Mouse (Mus musculus): Measurements from ENCODE around the gene Rapgef3. TPM values are rescaled to one million over a fixed set of nuclear protein-coding genes. Genes with fewer than 3 reads are reported as not detected.

The Rapgef3 gene
- polyA plus RNA-seq (2015; fragmentation: Nextera tagmentation; extraction: Ambion mirVana), result 1.5 and 1.9 TPM in 2 replicates

DNA sequence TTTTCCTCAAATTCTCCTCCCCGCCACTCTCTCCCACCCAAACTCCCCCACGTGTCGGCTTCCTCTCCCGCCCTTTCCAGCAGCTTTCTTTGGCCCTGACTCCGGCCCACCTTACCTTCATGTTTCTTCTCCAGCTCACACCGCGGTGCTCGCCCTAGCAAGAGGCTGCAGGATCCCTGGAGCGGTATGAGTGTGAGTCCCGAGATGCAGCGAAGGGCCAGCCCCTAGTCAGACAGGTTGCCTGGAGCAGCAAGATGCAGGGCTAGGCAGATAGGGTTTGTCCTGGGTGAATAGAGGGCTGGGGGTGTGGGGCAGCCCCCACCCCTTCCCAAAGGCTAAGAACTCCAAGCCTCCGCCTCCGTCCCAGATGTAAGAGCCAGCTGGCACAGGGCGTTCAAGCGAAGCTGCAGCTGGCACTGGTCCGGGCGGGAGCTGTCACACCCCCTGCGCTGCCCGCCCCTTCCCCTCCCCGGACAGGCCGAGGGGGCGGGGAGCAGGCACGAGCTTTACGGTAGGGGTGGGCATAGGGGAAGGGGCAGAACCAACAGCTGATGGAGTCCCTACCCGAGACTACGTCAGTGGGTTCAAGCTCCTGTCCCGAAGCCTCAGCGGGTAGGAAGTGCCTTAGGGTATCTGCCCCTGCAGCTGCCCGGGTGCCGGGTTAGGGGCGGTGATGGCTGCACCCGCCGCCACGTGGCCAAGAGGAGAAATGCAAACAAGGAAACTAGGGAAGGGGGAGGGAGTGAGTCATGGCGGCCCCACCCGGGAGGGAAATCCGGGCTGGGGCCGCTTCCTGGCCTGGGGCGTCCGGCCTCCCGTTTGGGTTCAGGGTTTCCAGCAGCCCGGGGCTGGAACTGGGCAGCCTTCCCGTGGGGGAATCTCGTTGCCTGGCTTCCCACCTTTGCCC, at the start of gene Rapgef3:
TSS of gene Rapgef3 (minus strand) at position 693 of the 907 bp plus-strand sequence.
- 1% methylated on average over 39 of the region's 44 CpGs for WGBS (ENCODE audit: insufficient replicate concordance)
- DNase-seq, result peak; percentile 82

DNA sequence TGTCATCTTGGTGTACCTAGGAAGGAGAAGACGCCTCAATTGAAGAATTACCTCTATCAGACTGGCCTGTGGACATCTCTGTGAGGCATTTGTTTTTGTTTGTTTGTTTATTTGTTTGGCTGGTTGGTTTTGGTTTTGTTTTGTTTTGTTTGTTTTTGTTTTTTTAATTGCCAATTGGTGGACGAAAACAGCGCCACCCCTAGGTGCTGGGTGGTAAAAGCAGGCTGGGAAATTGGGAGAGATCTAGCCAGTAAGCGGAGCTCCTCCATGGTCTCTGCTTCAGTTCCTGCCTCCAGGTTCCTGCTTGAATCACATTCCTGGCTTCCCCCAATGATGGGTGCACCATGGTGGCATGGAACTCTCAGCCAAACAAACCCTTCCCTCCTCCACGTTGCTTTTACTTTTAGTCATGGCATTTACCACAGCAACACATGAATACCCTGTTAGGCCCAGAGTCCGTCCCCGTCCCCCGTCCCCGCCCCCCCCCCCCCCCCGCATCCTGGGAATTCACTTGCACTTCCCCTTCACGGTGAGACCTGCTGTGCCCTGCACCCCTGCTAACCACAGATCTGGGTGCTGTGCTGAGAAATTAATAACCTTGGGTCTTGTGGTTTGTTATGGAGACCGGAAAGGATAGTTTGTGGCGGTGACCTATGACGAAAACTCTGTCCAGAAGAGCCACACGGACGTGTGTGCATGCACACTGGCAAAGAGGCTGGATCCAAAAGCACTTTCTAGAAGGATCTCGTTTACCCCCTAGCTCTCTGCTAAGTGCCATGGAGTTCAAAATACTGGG, 48.6 kb upstream of the Rapgef3 start:
- no peak for ATAC-seq
- Histone ChIP-seq H3K27ac (ENCODE audit: low read depth) (no peak overlapping the region), H3K4me3 (ENCODE audit: low read depth, low read length) (no peak overlapping the region), H3K4me2 (ENCODE audit: low read depth, low read length) (no peak overlapping the region), H3K9me3 (ENCODE audit: low read length) (no peaks in the 10 kb centered on the region), H3K27me3 (ENCODE audit: insufficient read depth, low read length) (no peaks in the 10 kb centered on the region), H3K9ac (replicated peaks) (no peak overlapping the region), H3K4me1 (ENCODE audit: insufficient read depth) (peaks cover 10% of the 10 kb centered on the region), H3K36me3 (replicated peaks; ENCODE audit: insufficient read depth, low read length) (no peaks in the 10 kb centered on the region)
- no peak for DNase-seq
- WGBS (ENCODE audit: insufficient replicate concordance), result 57% methylated on average over 15 of the region's 17 CpGs
- TF ChIP-seq CTCF (IDR thresholded peaks at IDR 0.05; ENCODE audit: low read depth) (peak; percentile 17; the same call in 1 of the 2 replicates), EP300 (IDR thresholded peaks at IDR 0.05; ENCODE audit: low read depth) (no peak)

More for the DNA sequence above, at the start of gene Rapgef3:
- Histone ChIP-seq H3K4me3 (ENCODE audit: low read depth, low read length) (peak within 1 kb of the TSS; percentile 51), H3K4me2 (ENCODE audit: low read depth, low read length) (peak within 1 kb of the TSS; percentile 84), H3K36me3 (replicated peaks; ENCODE audit: insufficient read depth, low read length) (no peaks in the 10 kb centered on the region), H3K4me1 (ENCODE audit: insufficient read depth) (peaks cover 28% of the 10 kb centered on the region), H3K27ac (ENCODE audit: low read depth) (peak within 1 kb of the TSS; percentile 74), H3K9ac (replicated peaks) (peak within 1 kb of the TSS; percentile 67), H3K27me3 (ENCODE audit: insufficient read depth, low read length) (peaks cover 14% of the 10 kb centered on the region), H3K9me3 (ENCODE audit: low read length) (no peaks in the 10 kb centered on the region)
- ATAC-seq, result peak; percentile 73
- TF ChIP-seq EP300 (IDR thresholded peaks at IDR 0.05; ENCODE audit: low read depth) (no peak), CTCF (IDR thresholded peaks at IDR 0.05; ENCODE audit: low read depth) (peak; percentile 73)

DNA sequence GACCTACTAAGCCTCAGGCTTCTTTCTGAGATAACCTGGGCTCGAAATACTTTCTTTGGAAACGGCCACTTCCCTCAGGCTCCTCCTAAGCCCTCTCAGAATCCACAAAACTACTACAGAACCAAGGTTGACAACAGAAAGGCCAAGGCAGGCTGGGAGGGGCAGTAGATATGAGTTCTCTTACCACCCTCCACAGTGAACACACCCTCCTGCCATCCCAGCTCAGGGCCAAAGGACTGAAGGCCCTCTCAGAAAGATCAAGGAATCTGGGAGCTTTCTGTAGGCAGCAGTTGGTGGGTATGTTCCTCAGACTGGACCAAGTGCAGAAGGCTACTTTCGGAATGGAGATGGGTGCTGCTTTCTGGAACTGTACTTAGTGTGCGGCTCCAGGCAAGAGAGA, 47.5 kb upstream of the Rapgef3 start:
- no peak overlapping the region for H3K27ac ChIP-seq (ENCODE audit: low read depth)
- H3K36me3 ChIP-seq (replicated peaks; ENCODE audit: insufficient read depth, low read length), result no peaks in the 10 kb centered on the region
- H3K4me2 ChIP-seq (ENCODE audit: low read depth, low read length), result no peak overlapping the region
- peaks cover 5% of the 10 kb centered on the region; the same call in 1 of the 2 replicates for H3K4me1 ChIP-seq (ENCODE audit: insufficient read depth)
- TF ChIP-seq EP300 (IDR thresholded peaks at IDR 0.05; ENCODE audit: low read depth) (no peak), CTCF (IDR thresholded peaks at IDR 0.05; ENCODE audit: low read depth) (no peak)
- ATAC-seq, result no peak
- H3K9me3 ChIP-seq (ENCODE audit: low read length), result no peaks in the 10 kb centered on the region
- H3K27me3 ChIP-seq (ENCODE audit: insufficient read depth, low read length), result no peaks in the 10 kb centered on the region
- H3K4me3 ChIP-seq (ENCODE audit: low read depth, low read length), result no peak overlapping the region
- DNase-seq, result no peak
- 84% methylated on average over 4 of the region's 4 CpGs for WGBS (ENCODE audit: insufficient replicate concordance)
- H3K9ac ChIP-seq (replicated peaks), result no peak overlapping the region

DNA sequence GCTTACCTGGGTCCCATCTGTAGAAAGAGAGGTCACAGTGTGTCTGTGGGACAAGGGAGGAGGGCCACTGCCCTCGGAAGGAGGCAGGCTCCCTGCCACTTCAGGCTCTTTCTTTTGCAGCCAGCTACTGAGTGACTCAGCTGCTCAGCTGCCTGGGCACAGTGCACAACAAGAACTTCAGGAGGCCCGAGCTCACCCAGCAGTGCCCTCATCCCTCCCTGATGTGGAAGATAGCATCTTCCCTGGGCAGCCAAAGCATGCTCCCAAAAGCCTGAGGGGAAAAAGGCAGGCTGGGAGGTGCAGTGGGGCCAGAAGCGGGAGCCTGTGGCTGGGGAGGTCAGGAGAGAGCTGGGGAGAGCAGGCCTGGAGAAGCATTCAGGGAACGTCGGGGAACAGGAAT, 46.9 kb upstream of the Rapgef3 start:
- peaks cover 5% of the 10 kb centered on the region; the same call in 1 of the 2 replicates for H3K4me1 ChIP-seq (ENCODE audit: insufficient read depth)
- 50% methylated on average over 5 of the region's 5 CpGs for WGBS (ENCODE audit: insufficient replicate concordance)
- no peak overlapping the region for H3K4me3 ChIP-seq (ENCODE audit: low read depth, low read length)
- no peaks in the 10 kb centered on the region for H3K9me3 ChIP-seq (ENCODE audit: low read length)
- TF ChIP-seq EP300 (IDR thresholded peaks at IDR 0.05; ENCODE audit: low read depth) (no peak), CTCF (IDR thresholded peaks at IDR 0.05; ENCODE audit: low read depth) (no peak)
- H3K4me2 ChIP-seq (ENCODE audit: low read depth, low read length), result no peak overlapping the region
- H3K27me3 ChIP-seq (ENCODE audit: insufficient read depth, low read length), result no peaks in the 10 kb centered on the region
- ATAC-seq, result no peak
- H3K9ac ChIP-seq (replicated peaks), result no peak overlapping the region
- DNase-seq, result no peak
- H3K27ac ChIP-seq (ENCODE audit: low read depth), result no peak overlapping the region
- H3K36me3 ChIP-seq (replicated peaks; ENCODE audit: insufficient read depth, low read length), result no peaks in the 10 kb centered on the region; the same call in 1 of the 2 replicates

DNA sequence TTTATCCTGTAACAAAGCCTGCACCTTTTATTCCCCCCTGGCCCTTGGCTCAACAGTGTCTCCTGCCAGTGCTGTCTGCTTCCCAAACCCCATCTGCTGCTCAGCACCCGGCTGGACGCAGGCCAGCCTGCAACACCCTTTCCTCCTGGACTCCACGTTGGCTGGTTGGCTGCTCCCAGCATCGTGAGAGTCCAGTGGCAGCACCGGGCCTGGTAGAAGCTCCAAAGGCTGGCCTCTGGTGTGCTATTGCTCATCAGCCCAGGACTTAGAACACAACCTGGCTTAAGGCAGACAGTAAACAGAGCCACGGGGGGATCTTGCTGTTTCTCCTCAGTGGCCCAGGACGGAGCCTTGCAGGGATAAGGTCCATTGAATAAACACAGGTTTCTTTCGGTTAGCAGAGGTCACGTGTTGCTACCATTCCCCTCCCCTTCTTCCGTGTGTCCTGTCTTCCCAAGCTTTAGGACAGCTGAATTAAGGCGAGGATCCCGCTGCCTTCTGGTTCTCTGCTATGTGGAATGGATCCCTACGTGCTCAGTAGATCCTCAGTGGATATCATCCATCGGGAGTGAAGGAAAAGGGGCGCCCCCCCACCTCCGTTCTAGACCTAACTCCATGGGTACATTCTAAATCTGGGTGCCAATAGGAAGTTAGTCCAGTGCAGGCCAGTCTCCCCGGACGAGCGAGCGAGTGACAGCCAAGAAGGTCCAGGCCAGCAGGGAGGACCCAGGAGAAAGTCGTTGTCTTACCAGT, 45.9 kb upstream of the Rapgef3 start:
- no peak for DNase-seq
- no peak for ATAC-seq
- no peak overlapping the region for H3K9ac ChIP-seq (replicated peaks)

More for the DNA sequence above, 45.9 kb upstream of the Rapgef3 start:
- no peaks in the 10 kb centered on the region for H3K27me3 ChIP-seq (ENCODE audit: insufficient read depth, low read length)
- H3K9me3 ChIP-seq (ENCODE audit: low read length), result no peaks in the 10 kb centered on the region
- no peak overlapping the region; the same call in 1 of the 2 replicates for H3K4me2 ChIP-seq (ENCODE audit: low read depth, low read length)
- peaks cover 5% of the 10 kb centered on the region; the same call in 1 of the 2 replicates for H3K4me1 ChIP-seq (ENCODE audit: insufficient read depth)
- H3K4me3 ChIP-seq (ENCODE audit: low read depth, low read length), result no peak overlapping the region
- H3K36me3 ChIP-seq (replicated peaks; ENCODE audit: insufficient read depth, low read length), result no peaks in the 10 kb centered on the region; the same call in 1 of the 2 replicates
- 64% methylated on average over 21 of the region's 21 CpGs for WGBS (ENCODE audit: insufficient replicate concordance)
- no peak overlapping the region for H3K27ac ChIP-seq (ENCODE audit: low read depth)
- TF ChIP-seq CTCF (IDR thresholded peaks at IDR 0.05; ENCODE audit: low read depth) (no peak), EP300 (IDR thresholded peaks at IDR 0.05; ENCODE audit: low read depth) (no peak)
